Mouse (Mus musculus) bone marrow, adult 2 months (tissue): ENCODE measurements around the gene Ppp1r26. TPM values are rescaled to one million over a fixed set of nuclear protein-coding genes. Genes with fewer than 3 reads are reported as not detected.

ENCODE experiments used
- H3K27ac ChIP-seq: fragments of 200-500 bp; 2 replicates; pipeline ENCODE4 v1.5.1; 2012; ENCODE audit warnings: low read depth, mild to moderate bottlenecking, control low read depth, inconsistent platforms, low read length; ENCODE audit not compliant: control insufficient read depth, poor library complexity, insufficient read depth
- H3K4me1 ChIP-seq: fragments of 200-500 bp; 2 replicates; pipeline ENCODE4 v1.6.1; 2011; ENCODE audit warnings: low read length; ENCODE audit not compliant: control insufficient read depth, insufficient read depth
- H3K4me3 ChIP-seq: fragments of 200-500 bp; replicated peaks from 2 replicates; pipeline ENCODE3; 2011; ENCODE audit warnings: mild to moderate bottlenecking, low read depth, low read length, control low read depth; ENCODE audit not compliant: control insufficient read depth
- CTCF ChIP-seq: fragments of 200-500 bp; IDR thresholded peaks from 2 replicates; pipeline ENCODE4 v1.5.1; 2011; ENCODE audit warnings: low read length, control low read depth; ENCODE audit not compliant: control insufficient read depth, insufficient read depth
- POLR2A ChIP-seq: fragments of 200-500 bp; IDR thresholded peaks from 2 replicates; pipeline ENCODE4 v1.6.1; 2011; ENCODE audit warnings: low read depth, mild to moderate bottlenecking, control low read depth, low read length, borderline replicate concordance; ENCODE audit not compliant: control insufficient read depth
- WGBS: fragments of 180-500 bp; shearing (Covaris S2); methylation state at CpG from one replicate; pipeline ENCODE4 v1.1.7; 2018; 5-methylcytosine and 5-hydroxymethylcytosine counted together
- polyA plus RNA-seq: library from polyadenylated mRNA; stranded (reverse); fragments of >200 nt; gene quantifications from 2 replicates; pipeline ENCODE4 v1.2.4, GENCODE M21; 2011; ENCODE audit warnings: low replicate concordance; ENCODE audit not compliant: missing spikeins, insufficient read depth, insufficient read length

Ppp1r26 gene
- polyA plus RNA-seq, 1 experiment = 0.45 TPM

- H3K4me3 ChIP-seq = no peak overlapping the region
- 72% methylated on average over 6 of the region's 6 CpGs for WGBS
- no peak for TF ChIP-seq CTCF
- no peak for TF ChIP-seq POLR2A
- H3K4me1 ChIP-seq = no peaks in the 10 kb centered on the region
- no peak overlapping the region for H3K27ac ChIP-seq
Measured at GRCm38 (mm10) chr2:28427226-28427625, 19.4 kb upstream of the Ppp1r26 start.

GRCm38 (mm10) chr2:28430846-28431245 is 15.8 kb upstream of the Ppp1r26 start:
- TF ChIP-seq POLR2A = no peak
- no peak for TF ChIP-seq CTCF
- 82% methylated on average over 6 of the region's 6 CpGs for WGBS
- no peaks in the 10 kb centered on the region for H3K4me1 ChIP-seq
- no peak overlapping the region for H3K4me3 ChIP-seq
- no peak overlapping the region for H3K27ac ChIP-seq

GRCm38 (mm10) chr2:28432811-28433210 is 13.8 kb upstream of the Ppp1r26 start:
- no peak overlapping the region for H3K4me3 ChIP-seq
- no peak overlapping the region for H3K27ac ChIP-seq
- no peaks in the 10 kb centered on the region for H3K4me1 ChIP-seq
- TF ChIP-seq CTCF (no peak), POLR2A (no peak)
- 4% methylated on average over 1 of the region's 1 CpGs for WGBS

- H3K27ac ChIP-seq = no peak overlapping the region
- no peaks in the 10 kb centered on the region for H3K4me1 ChIP-seq
- 0% methylated on average over 2 of the region's 2 CpGs for WGBS
- TF ChIP-seq POLR2A = no peak
- TF ChIP-seq CTCF = no peak
- no peak overlapping the region for H3K4me3 ChIP-seq
Measured at GRCm38 (mm10) chr2:28433512-28433911, 13.1 kb upstream of the Ppp1r26 start.

- Histone ChIP-seq H3K4me1 (no peaks in the 10 kb centered on the region), H3K27ac (no peak overlapping the region), H3K4me3 (no peak overlapping the region)
- no peak for TF ChIP-seq CTCF
- WGBS = 62% methylated on average over 11 of the region's 11 CpGs
Measured at GRCm38 (mm10) chr2:28435401-28435800, 11.2 kb upstream of the Ppp1r26 start.

- no peak overlapping the region for H3K4me3 ChIP-seq
- no peak overlapping the region for H3K27ac ChIP-seq
- no peaks in the 10 kb centered on the region for H3K4me1 ChIP-seq
- 35% methylated on average over 6 of the region's 6 CpGs for WGBS
- TF ChIP-seq POLR2A = no peak
- no peak for TF ChIP-seq CTCF
Measured at GRCm38 (mm10) chr2:28440842-28441241, 5.8 kb upstream of the Ppp1r26 start.

- no peaks in the 10 kb centered on the region for H3K4me1 ChIP-seq
- no peak for TF ChIP-seq CTCF
- no peak for TF ChIP-seq POLR2A
- WGBS = 71% methylated on average over 4 of the region's 4 CpGs
- no peak overlapping the region for H3K4me3 ChIP-seq
- H3K27ac ChIP-seq = no peak overlapping the region
Measured at GRCm38 (mm10) chr2:28445082-28445481, 1.5 kb upstream of the Ppp1r26 start.

GRCm38 (mm10) chr2:28446181-28446514 is 452 bp upstream of the Ppp1r26 start:
- Histone ChIP-seq H3K27ac (no peak overlapping the region), H3K4me3 (peak overlapping the region; percentile 28), H3K4me1 (no peaks in the 10 kb centered on the region)
- no peak for TF ChIP-seq POLR2A
- TF ChIP-seq CTCF = no peak
- WGBS = 14% methylated on average over 5 of the region's 5 CpGs

- Histone ChIP-seq H3K27ac (no peak overlapping the region; the same call in 1 of the 2 replicates), H3K4me1 (no peaks in the 10 kb centered on the region), H3K4me3 (no peak overlapping the region)
- whole genome bisulfite sequencing = 17% methylated on average over 11 of the region's 11 CpGs
- TF ChIP-seq POLR2A (no peak), CTCF (no peak)
Measured at GRCm38 (mm10) chr2:28447315-28447670, 693 bp downstream of the Ppp1r26 start.

- no peak overlapping the region for H3K27ac ChIP-seq
- no peaks in the 10 kb centered on the region for H3K4me1 ChIP-seq
- 87% methylated on average over 11 of the region's 11 CpGs for WGBS
- TF ChIP-seq CTCF (no peak), POLR2A (no peak)
- no peak overlapping the region for H3K4me3 ChIP-seq
Measured at GRCm38 (mm10) chr2:28451663-28452062, 5.1 kb downstream of the Ppp1r26 start.
